Mouse (Mus musculus) CH12.LX (cell line): ENCODE results near the gene Hoxa7. TPM values are rescaled to one million over a fixed set of nuclear protein-coding genes. Genes with fewer than 3 reads are reported as not detected.
A peak's percentile ranks its signal among the peaks of the same experiment; 100 is the strongest.

Experiments used
- DNase-seq: peaks from one replicate; pipeline ENCODE4 v3.0.0-alpha.2; 2013; ENCODE audit errors: extremely low read depth
- H3K27ac ChIP-seq: 2 replicates; pipeline ENCODE4 v1.5.1; 2012; ENCODE audit warnings: low read depth, mild to moderate bottlenecking, control low read depth, moderate library complexity; ENCODE audit not compliant: insufficient read depth
- H3K27me3 ChIP-seq: replicated peaks from 2 replicates; pipeline ENCODE3; 2012; ENCODE audit warnings: inconsistent platforms
- H3K36me3 ChIP-seq, 2 experiments: replicated peaks in 1 of 2; 2 replicates each; pipeline versions ENCODE3 to v1.6.1; 2012; ENCODE audit warnings: inconsistent platforms in 1 of 2, low read length in 1 of 2, mild to moderate bottlenecking in 1 of 2, mixed read lengths in 1 of 2, moderate library complexity in 1 of 2; ENCODE audit not compliant: control insufficient read depth in 1 of 2, insufficient read depth in 1 of 2
- H3K4me1 ChIP-seq, 2 experiments: 2 replicates each; pipeline ENCODE4 v1.6.1; 2012; ENCODE audit warnings: inconsistent platforms in 1 of 2, moderate library complexity in 1 of 2; ENCODE audit not compliant: insufficient read depth in 2 of 2, control insufficient read depth in 1 of 2
- H3K4me2 ChIP-seq: 2 replicates; pipeline ENCODE4 v1.6.1; 2012; ENCODE audit warnings: low read depth, mild to moderate bottlenecking, control low read depth; ENCODE audit not compliant: poor library complexity, insufficient read depth, severe bottlenecking
- H3K4me3 ChIP-seq, 3 experiments: fragments of 150-350 bp in 1 of 3; sonication (generic) in 1 of 3; replicated peaks in 1 of 3; 2 replicates each; pipeline versions ENCODE3 to v1.5.1; 2011 to 2012; ENCODE audit warnings: low read depth in 2 of 3, low read length in 2 of 3, mild to moderate bottlenecking in 2 of 3, moderate library complexity in 2 of 3, control low read depth in 1 of 3, improper control_type of control experiment in 1 of 3, inconsistent platforms in 1 of 3, mixed read lengths in 1 of 3; ENCODE audit not compliant: poor library complexity in 1 of 3
- H3K79me2 ChIP-seq: replicated peaks from 2 replicates; pipeline ENCODE4 v1.6.1; 2012; ENCODE audit warnings: mild to moderate bottlenecking, moderate library complexity; ENCODE audit not compliant: control insufficient read depth, poor library complexity, insufficient read depth, severe bottlenecking; ENCODE audit errors: extremely low read depth
- H3K9ac ChIP-seq: 2 replicates; pipeline ENCODE4 v1.6.1; 2012; ENCODE audit warnings: low read depth, mild to moderate bottlenecking, control low read depth, moderate library complexity; ENCODE audit not compliant: insufficient read depth
- H3K9me3 ChIP-seq: replicated peaks from 2 replicates; pipeline ENCODE3; 2012; ENCODE audit warnings: low read length, inconsistent platforms, mixed read lengths
- BHLHE40 ChIP-seq: IDR thresholded peaks from 2 replicates; pipeline ENCODE4 v1.6.1; 2011; ENCODE audit warnings: mild to moderate bottlenecking, low read depth, low read length, improper control_type of control experiment
- CHD1 ChIP-seq: IDR thresholded peaks from 2 replicates; pipeline ENCODE4 v1.6.1; 2012; ENCODE audit warnings: low read depth, low read length, improper control_type of control experiment, inconsistent platforms
- CTCF ChIP-seq, 2 experiments: IDR thresholded peaks in 1 of 2; conservative IDR thresholded peaks in 1 of 2; 2 replicates each; pipeline ENCODE4 v1.5.1; 2011 to 2012; ENCODE audit warnings: low read depth in 2 of 2, low read length in 2 of 2, improper control_type of control experiment in 1 of 2, inconsistent platforms in 1 of 2, mild to moderate bottlenecking in 1 of 2, moderate library complexity in 1 of 2
- ELF1 ChIP-seq: IDR thresholded peaks from 2 replicates; pipeline ENCODE4 v1.6.1; 2014; ENCODE audit warnings: low read depth, mild to moderate bottlenecking, inconsistent platforms, low read length, improper control_type of control experiment
- EP300 ChIP-seq: IDR thresholded peaks from 2 replicates; pipeline ENCODE4 v1.6.1; 2011; ENCODE audit warnings: low read length, improper control_type of control experiment
- ETS1 ChIP-seq: conservative IDR thresholded peaks from 2 replicates; pipeline ENCODE4 v1.6.1; 2012; ENCODE audit warnings: low read depth, mild to moderate bottlenecking, inconsistent platforms, low read length, improper control_type of control experiment, moderate library complexity
- HCFC1 ChIP-seq: IDR thresholded peaks from 2 replicates; pipeline ENCODE4 v1.6.1; 2012; ENCODE audit warnings: low read depth, mild to moderate bottlenecking, inconsistent platforms, low read length, improper control_type of control experiment
- IRF4 ChIP-seq: IDR thresholded peaks from 2 replicates; pipeline ENCODE4 v1.6.1; 2014; ENCODE audit warnings: low read depth, mild to moderate bottlenecking, inconsistent platforms, low read length, improper control_type of control experiment
- JUN ChIP-seq: IDR thresholded peaks from 2 replicates; pipeline ENCODE4 v1.6.1; 2011; ENCODE audit warnings: low read depth, mild to moderate bottlenecking, low read length, improper control_type of control experiment, moderate library complexity; ENCODE audit not compliant: insufficient read depth
- MAFK ChIP-seq: IDR thresholded peaks from 2 replicates; pipeline ENCODE4 v1.6.1; 2011; ENCODE audit warnings: low read length, improper control_type of control experiment; ENCODE audit not compliant: insufficient replicate concordance
- MAX ChIP-seq: IDR thresholded peaks from 2 replicates; pipeline ENCODE4 v1.6.1; 2011; ENCODE audit warnings: low read length, improper control_type of control experiment
- MAZ ChIP-seq: IDR thresholded peaks from 2 replicates; pipeline ENCODE4 v1.6.1; 2012; ENCODE audit warnings: low read depth, mild to moderate bottlenecking, inconsistent platforms, low read length, improper control_type of control experiment, moderate library complexity
- MEF2A ChIP-seq: IDR thresholded peaks from 2 replicates; pipeline ENCODE4 v1.6.1; 2014; ENCODE audit warnings: low read depth, mild to moderate bottlenecking, inconsistent platforms, low read length, improper control_type of control experiment, borderline replicate concordance
- MXI1 ChIP-seq: IDR thresholded peaks from 2 replicates; pipeline ENCODE4 v1.6.1; 2011; ENCODE audit warnings: mild to moderate bottlenecking, low read depth, low read length, improper control_type of control experiment
- MYC ChIP-seq: IDR thresholded peaks from 2 replicates; pipeline ENCODE4 v1.6.1; 2011; ENCODE audit warnings: low read depth, mild to moderate bottlenecking, improper control_type of control experiment, low read length
- NELFE ChIP-seq: IDR thresholded peaks from 2 replicates; pipeline ENCODE4 v1.6.1; 2011; ENCODE audit warnings: low read depth, low read length, improper control_type of control experiment
- NRF1 ChIP-seq: IDR thresholded peaks from 2 replicates; pipeline ENCODE4 v1.6.1; 2014; ENCODE audit warnings: low read depth, mild to moderate bottlenecking, inconsistent platforms, low read length, improper control_type of control experiment, moderate library complexity
- PAX5 ChIP-seq: IDR thresholded peaks from 2 replicates; pipeline ENCODE4 v1.6.1; 2012; ENCODE audit warnings: low read length, inconsistent platforms, mixed read lengths
- POLR2A ChIP-seq: IDR thresholded peaks from 2 replicates; pipeline ENCODE4 v1.6.1; 2011; ENCODE audit warnings: low read depth, mild to moderate bottlenecking, improper control_type of control experiment, low read length
- POLR2AphosphoS2 ChIP-seq: IDR thresholded peaks from 2 replicates; pipeline ENCODE4 v1.6.1; 2011; ENCODE audit warnings: low read depth, low read length, improper control_type of control experiment
- RAD21 ChIP-seq: IDR thresholded peaks from 2 replicates; pipeline ENCODE4 v1.6.1; 2011; ENCODE audit warnings: low read depth, mild to moderate bottlenecking, low read length, improper control_type of control experiment, moderate library complexity
- SIN3A ChIP-seq: IDR thresholded peaks from 2 replicates; pipeline ENCODE4 v1.6.1; 2012; ENCODE audit warnings: low read length, improper control_type of control experiment, inconsistent platforms
- SMC3 ChIP-seq: IDR thresholded peaks from 2 replicates; pipeline ENCODE4 v1.6.1; 2011; ENCODE audit warnings: low read depth, low read length, improper control_type of control experiment
- TBP ChIP-seq: conservative IDR thresholded peaks from 2 replicates; pipeline ENCODE4 v1.6.1; 2011; ENCODE audit warnings: low read depth, low read length, improper control_type of control experiment
- TCF12 ChIP-seq: IDR thresholded peaks from 2 replicates; pipeline ENCODE4 v1.6.1; 2014; ENCODE audit warnings: low read depth, mild to moderate bottlenecking, inconsistent platforms, low read length, improper control_type of control experiment
- UBTF ChIP-seq: IDR thresholded peaks from 2 replicates; pipeline ENCODE4 v1.6.1; 2012; ENCODE audit warnings: low read depth, mild to moderate bottlenecking, inconsistent platforms, low read length, improper control_type of control experiment, moderate library complexity
- USF1 ChIP-seq: IDR thresholded peaks from 2 replicates; pipeline ENCODE4 v1.6.1; 2014; ENCODE audit warnings: low read depth, mild to moderate bottlenecking, inconsistent platforms, low read length, improper control_type of control experiment
- ZC3H11A ChIP-seq: IDR thresholded peaks from 2 replicates; pipeline ENCODE4 v1.6.1; 2012; ENCODE audit warnings: low read depth, mild to moderate bottlenecking, inconsistent platforms, low read length, improper control_type of control experiment
- ZKSCAN1 ChIP-seq: IDR thresholded peaks from 2 replicates; pipeline ENCODE4 v1.6.1; 2012; ENCODE audit warnings: low read depth, inconsistent platforms, low read length, improper control_type of control experiment, borderline replicate concordance
- dilution Hi-C: fragments of 300-500 bp; cut with MboI; formaldehyde crosslinking; loops from 2 replicates; pipeline ENCODE4 v1.14.3; 2020; ENCODE audit warnings: low sequenced_read_pairs; ENCODE audit not compliant: extremely low pct_unique_long_range_greater_than_20kb, extremely low pct_ligation_motif_present
- in situ Hi-C: fragments of 300-500 bp; cut with MboI; formaldehyde crosslinking; loops from 3 replicates; pipeline ENCODE4 v1.14.3; 2019; ENCODE audit warnings: low sequenced_read_pairs, low pct_ligation_motif_present, low pct_unique_long_range_greater_than_20kb, mixed read lengths
- polyA plus RNA-seq: library from polyadenylated mRNA; unstranded; fragments of >175 nt; gene quantifications from 2 replicates; pipeline ENCODE4 v1.2.1, GENCODE M21; 2012; ENCODE audit warnings: low read depth; ENCODE audit not compliant: insufficient read length
- total RNA-seq, 2 experiments: library from RNA; depleted of rRNA; stranded (reverse); fragments of 300-350 nt in 1 of 2; fragments of >200 nt in 1 of 2; gene quantifications; 2 replicates each; pipeline ENCODE4 v1.2.3; 2012 to 2014

Hoxa7 gene
- total and polyA plus RNA-seq, 3 experiments: 1.0 to 1.4 (median 1.1) TPM

GRCm38 (mm10) chr6:52241001-52241621 is 19.5 kb upstream of the Hoxa7 start:
- Histone ChIP-seq H3K27ac (no peak overlapping the region), H3K79me2 (no peaks in the 10 kb centered on the region), H3K9ac (no peak overlapping the region), H3K27me3 (no peaks in the 10 kb centered on the region), H3K4me3 (no peak overlapping the region), H3K4me2 (no peak overlapping the region), H3K36me3 (peaks cover 0 to 7% of the 10 kb centered on the region in 2 experiments), H3K9me3 (peaks cover 5% of the 10 kb centered on the region), H3K4me1 (peaks cover 0 to 12% of the 10 kb centered on the region in 2 experiments; a peak in 2 of 4 replicates)
- TF ChIP-seq ETS1 (no peak), TCF12 (no peak), SIN3A (no peak), RAD21 (no peak), MAFK (no peak), UBTF (no peak), EP300 (no peak), PAX5 (no peak), USF1 (no peak)
- dilution Hi-C loops (no loop called here), in situ Hi-C loops (no loop called here)
- no peak for DNase-seq

- Histone ChIP-seq H3K27me3 (no peaks in the 10 kb centered on the region), H3K36me3 (peaks cover 0 to 12% of the 10 kb centered on the region in 2 experiments), H3K79me2 (no peaks in the 10 kb centered on the region), H3K4me2 (peak within 1 kb of the TSS; percentile 91), H3K9ac (peak within 1 kb of the TSS; percentile 77), H3K27ac (no peak within 1 kb of the TSS), H3K4me3 (peak within 1 kb of the TSS; percentile 60 to 72 (median 68)), H3K9me3 (peaks cover 9% of the 10 kb centered on the region), H3K4me1 (peaks cover 0 to 12% of the 10 kb centered on the region in 2 experiments; a peak in 2 of 4 replicates)
- peak; percentile 87 for DNase-seq
- TF ChIP-seq RAD21 (peak; percentile 39), IRF4 (peak; percentile 45; the same call in 1 of the 2 replicates), MEF2A (0 out of 2 replicates have a peak, but pooled peaks have one; percentile 35), TBP (0 out of 2 replicates have a peak, but pooled peaks have one; percentile 5), USF1 (no peak), NELFE (peak; percentile 64), ELF1 (peak; percentile 71), MXI1 (no peak), ZC3H11A (0 out of 2 replicates have a peak, but pooled peaks have one; percentile 4), TCF12 (peak; percentile 57; the same call in 1 of the 2 replicates), ZKSCAN1 (no peak), NRF1 (peak; percentile 27; the same call in 1 of the 2 replicates), HCFC1 (0 out of 2 replicates have a peak, but pooled peaks have one; percentile 26), UBTF (peak; percentile 84; the same call in 1 of the 2 replicates), MAX (peak; percentile 43; the same call in 1 of the 2 replicates), JUN (0 out of 2 replicates have a peak, but pooled peaks have one; percentile 2), ETS1 (no peak), MYC (0 out of 2 replicates have a peak, but pooled peaks have one; percentile 30), MAZ (no peak), POLR2A (peak; percentile 55; the same call in 1 of the 2 replicates), CTCF (conservative IDR thresholded peaks at IDR 0.05 in 1 of 2, IDR thresholded peaks at IDR 0.05 in 1 of 2; ENCODE audit: low read depth in 2 of 2, low read length in 2 of 2) (peak; percentile 20 to 85; a peak in 2 of 4 replicates), BHLHE40 (peak; percentile 21; the same call in 1 of the 2 replicates), SMC3 (peak; percentile 65), POLR2AphosphoS2 (no peak), CHD1 (0 out of 2 replicates have a peak, but pooled peaks have one; percentile 33)
- in situ Hi-C loops: no loop called here
- dilution Hi-C loops: no loop called here
Measured at GRCm38 (mm10) chr6:52240389-52241000, 18.8 kb upstream of the Hoxa7 start, which contains the start of gene Hoxa10. Gene Hoxa10, minus strand, starts transcription at chr6:52240854.
